Mouse (Mus musculus) frontal cortex, postnatal 14 days (tissue): ENCODE measurements at regions not wholly inside any gene's neighbourhood (a gene's known extent, or its start where the extent isn't known, plus 50 kb on each side); places are given as distances from the start of the nearest gene placed in this dataset.

Experiments used
- DNase-seq, 2 experiments: peaks; one replicate each; pipeline ENCODE4 v3.0.0; 2022; ENCODE audit warnings: low spot score in 2 of 2

DNA sequence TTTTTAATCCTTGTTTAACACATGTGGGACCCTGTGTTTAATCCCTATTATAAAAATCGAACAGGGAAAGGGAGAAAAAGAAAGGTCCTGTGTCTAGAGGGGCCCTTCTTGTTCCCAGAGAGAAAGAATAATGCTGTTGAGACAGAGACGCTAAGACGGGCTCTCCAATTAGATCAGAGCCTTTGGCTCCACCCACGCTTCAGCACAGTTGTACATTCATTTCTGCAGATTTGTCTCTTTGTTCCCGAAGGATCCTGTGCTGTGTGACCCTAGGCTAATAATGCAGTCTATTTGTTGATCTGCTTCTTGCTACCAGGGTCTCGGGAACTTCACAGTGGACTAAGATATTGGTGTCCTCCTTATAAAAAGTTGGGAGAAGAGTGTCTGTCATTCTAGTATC is 92.0 kb downstream of the Cdc5l start:
- DNase-seq: no peak

DNA sequence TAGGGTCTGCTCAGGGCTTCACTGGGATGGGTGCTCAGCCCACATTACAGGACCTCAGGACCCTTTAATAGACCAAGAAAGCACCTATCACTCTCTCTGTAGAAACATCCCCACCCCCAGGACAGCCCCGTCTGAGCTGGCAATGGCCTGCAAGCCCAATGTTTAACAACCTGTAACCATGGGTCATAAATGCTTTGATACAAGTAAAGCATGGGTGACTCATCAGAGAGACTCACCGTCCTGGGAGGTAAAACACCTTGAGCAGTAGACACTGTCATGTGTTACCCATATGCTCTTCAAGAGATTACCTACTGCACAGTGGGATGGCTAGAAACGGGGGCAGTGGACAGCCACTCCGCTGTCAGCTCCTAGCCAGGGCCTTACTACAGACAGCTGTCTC is 92.7 kb downstream of the Cdc5l start:
- no peak for DNase-seq

DNA sequence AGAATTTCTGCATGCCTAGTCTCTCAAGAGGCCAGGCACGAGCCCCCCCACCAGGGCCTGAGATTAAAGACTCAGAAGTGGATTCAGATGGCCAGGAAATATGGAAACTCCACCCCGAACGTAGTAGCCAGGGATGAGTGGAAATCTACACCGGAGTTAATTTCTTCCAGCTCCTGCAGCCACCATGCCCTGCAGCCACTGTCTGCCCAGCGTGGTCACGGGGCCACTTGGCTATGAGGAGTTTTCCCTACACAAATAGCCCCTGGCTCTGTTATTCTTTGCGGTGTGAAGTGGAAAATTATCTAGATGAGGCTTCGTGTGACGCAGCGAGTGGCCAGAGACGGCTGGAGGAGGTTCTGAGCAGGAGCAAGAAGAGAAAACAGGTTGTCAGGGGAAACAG is 94.3 kb downstream of the Cdc5l start:
- DNase-seq: no peak

DNA sequence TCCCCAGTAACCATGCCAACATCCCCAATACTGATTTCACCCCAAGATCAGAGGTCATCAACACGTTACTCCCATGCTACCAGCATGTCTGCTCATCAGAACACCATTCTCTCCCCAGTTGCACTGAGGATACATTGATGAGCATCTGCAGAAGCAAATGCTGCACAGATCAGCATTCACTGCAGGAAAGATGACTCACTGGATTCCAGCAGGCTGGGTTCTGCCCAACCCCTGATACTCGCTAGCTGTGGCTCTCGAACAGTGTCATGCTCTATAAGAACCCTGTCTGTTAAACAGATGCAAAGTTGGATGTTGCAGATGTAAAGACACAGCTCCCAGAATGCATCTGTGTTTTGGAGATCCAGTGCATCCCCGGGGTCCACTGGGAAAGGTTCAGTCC is 95.5 kb downstream of the Cdc5l start:
- DNase-seq: no peak

DNA sequence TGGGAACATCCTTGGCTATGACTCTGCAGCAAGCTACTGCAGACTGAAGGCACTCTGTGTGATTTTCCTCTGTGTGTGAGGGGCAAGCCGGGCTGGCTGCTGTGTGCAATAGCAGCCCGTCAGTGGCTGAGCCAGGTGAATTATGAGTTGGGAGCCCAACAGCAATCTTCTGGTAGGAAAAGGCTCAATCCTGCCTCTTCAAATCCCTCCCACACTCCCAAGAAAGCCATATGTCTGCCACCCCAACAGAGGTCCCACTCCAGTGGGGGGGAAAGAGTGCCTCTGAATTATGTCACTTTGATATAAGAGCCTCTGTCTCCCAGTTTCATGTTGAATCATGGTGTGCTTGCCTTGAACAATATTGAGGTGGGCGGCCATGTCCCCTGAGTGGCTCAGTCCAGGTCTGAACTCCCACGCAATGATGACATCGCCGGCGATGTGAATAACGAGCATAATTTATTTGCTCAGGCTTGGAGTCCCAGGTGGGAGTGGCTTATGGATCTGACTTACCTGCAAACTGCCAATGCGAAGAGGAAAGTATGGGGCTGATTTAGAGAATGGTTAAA is 97.9 kb downstream of the Cdc5l start:
- no peak for DNase-seq

DNA sequence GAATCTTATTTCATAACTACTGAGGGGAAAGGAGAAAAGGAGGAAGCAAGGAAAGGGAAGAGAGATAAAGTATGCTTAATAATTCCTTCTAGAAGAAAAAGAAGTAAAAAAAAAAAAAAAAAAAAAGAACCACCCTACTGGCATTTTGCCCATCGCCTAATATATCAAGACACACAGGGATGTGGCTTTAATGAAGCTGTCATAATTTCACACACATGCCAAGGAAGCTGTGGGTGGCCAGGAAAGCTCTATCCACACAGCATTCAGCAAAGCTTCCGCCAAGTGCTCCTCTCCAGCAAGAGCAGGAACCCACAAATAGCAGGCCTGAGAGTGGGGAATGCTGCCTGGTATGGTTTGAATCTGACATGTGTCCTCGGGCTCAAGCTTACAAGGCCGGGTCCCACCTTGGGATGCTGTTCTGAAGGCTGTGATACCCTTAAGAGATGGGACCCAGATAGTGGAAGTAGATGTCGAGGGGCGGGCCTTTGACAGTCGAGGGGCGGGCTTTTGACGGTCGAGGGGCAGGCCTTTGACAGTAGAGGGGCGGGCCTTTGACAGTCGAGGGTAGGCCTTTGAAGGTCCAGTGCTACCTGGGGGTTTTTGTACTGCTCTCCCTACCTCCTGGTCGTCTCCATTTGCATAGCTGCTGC is 98.7 kb downstream of the Cdc5l start:
- DNase-seq: no peak

DNA sequence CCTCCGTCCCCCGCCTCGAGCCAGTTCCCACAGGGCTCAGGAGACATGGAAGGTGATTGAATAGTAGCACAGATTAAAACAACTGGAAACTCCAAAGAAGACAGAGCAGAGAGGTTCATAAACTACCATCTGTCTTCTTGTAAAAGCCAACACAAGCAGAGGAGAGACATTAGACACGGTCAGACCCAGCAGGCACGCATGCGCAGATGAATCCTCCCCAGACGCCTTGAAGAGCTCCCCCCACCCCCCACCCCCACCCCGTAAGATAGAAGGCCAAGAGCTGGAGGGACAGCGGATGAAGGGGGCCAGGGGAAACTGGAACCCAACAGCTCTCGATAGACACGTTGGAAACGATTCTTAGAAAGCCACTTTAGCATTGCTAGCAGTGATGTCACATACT is 101.2 kb downstream of the Cdc5l start:
- DNase-seq: no peak

DNA sequence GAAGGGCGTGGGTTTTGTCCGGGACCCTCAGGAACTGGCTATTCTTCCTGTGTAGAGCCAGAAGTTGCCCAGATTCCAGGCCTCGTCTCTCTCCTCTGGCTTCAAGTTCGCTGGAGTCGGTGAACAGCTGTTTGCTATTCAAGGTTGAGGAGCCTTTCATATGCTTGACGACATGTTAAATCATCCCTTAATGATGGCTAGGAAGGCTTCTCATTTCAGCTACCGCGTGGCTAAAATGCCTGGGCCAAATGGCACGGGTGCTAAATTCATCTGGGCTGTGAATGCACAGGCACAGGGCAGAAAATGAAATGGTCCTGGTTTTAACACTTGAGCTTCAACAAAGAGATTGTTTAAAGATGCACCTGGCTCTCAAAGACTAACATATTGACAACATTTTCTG is 104.3 kb downstream of the Cdc5l start:
- no peak for DNase-seq

DNA sequence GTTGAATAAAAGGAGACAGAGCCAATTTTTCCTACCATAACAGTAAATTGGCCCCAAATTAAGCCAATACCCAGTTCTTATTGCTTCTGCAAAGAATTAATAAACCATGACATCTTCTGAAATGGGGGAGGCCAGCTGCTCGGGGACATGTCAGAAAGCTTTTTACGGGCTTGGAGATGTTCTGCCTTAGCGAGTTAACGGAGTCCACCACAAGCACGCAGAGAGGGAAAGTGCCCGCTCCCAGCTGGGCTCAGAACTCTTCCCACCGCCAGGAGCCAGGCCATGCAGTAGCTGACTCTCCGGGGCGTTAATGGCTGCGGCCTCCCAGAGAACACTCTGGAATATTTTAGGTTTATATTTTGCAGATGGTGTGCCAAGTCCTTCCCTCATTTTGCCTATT is 106.8 kb downstream of the Cdc5l start:
- no peak for DNase-seq

DNA sequence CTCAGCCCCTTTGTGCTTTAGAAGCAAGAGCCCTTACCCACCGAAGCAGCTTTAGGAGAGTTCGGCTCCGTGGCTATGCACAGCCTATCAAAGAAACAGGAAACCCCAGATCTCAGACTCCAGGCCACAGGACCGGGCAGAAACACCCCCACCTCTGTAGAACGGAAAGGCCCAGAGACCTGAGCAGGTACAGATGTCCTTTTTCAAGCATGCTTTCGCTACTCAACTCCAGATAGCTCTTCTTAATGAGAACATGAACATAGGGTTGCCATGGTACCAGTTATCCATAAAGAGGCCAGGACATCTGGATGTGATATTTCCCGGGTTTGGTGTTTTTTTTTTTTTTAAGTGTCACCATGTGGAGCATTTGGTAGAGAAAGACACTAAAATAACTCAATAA is 107.4 kb downstream of the Cdc5l start:
- DNase-seq: no peak

DNA sequence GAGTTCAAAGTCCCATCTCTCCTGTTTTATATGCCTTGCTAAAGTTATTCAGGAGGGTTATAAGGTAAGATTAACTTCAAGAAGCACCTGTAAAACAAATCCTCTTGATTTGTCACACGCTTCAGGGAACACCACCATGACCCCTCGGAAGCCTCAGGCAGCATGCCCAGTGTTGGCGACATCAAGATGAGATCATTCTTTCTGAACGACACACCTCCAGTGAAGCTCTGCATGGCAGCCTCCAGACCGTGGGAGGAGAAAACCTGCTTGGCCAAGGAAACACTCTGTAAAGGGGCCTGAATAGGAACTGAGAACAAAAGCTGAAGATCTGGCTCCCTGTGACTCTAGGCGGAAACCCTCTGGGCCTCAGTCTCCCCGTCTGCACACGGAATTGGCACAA is 110.7 kb downstream of the Cdc5l start:
- no peak for DNase-seq

DNA sequence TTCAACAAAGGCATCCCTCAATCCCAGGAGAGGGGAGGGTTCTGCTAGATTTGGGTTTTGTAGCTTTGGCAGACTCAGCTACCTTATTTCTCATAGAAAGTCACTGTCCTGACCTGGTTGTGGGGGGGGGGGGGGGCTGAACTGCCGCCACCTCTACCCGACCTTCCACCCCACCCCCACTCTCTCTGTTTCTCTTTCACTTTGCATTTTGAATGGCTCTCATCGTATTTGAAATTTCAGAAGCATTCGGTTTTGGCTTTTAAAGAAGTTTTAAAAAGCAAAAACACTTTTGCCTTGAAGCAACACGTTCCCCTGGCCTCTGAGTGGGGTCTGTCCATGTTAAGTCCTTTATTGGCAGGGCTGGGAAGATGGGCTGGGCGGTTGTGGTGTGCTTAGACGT is 113.5 kb downstream of the Cdc5l start:
- DNase-seq: no peak

DNA sequence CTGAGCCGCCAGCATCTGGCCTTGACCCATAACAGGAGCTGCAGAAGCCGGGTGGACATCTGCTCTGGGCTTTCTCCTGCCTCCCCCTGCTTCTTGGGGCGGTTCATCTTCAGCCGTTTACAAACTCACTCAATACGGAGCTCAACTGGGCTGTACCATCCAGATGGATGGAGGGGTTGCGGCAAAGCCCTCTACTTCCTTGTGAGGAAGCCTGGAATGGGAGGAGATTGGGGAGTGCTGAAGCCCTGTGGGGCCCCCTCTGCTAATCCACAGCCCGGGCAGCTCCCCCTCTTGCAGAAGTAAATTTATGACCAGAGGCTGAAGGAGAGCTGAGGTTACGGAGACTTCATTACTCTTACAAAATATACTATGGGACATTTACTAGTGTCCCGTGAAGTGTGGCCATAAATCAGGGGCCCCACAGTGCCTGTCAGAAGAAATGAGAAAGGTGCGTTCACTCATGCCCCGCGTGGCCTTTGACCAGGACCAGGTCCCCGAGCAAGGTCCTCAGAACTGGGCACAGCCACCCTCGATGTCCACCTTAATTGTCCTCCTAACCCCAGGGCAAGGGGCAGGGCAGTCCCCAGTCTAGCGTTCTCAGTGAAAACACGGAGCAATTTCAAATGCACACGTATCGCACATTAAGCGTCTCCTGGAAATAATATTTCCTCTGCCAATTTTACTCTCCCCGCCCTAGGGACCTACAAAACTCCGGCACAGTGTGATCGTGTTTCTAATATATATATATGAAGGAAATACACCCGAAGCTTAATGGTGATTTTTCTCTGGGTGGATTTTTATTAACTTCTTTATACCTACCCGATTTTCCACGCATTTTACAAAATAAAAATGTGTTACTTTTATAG is 115.1 kb downstream of the Cdc5l start:
- DNase-seq: no peak

DNA sequence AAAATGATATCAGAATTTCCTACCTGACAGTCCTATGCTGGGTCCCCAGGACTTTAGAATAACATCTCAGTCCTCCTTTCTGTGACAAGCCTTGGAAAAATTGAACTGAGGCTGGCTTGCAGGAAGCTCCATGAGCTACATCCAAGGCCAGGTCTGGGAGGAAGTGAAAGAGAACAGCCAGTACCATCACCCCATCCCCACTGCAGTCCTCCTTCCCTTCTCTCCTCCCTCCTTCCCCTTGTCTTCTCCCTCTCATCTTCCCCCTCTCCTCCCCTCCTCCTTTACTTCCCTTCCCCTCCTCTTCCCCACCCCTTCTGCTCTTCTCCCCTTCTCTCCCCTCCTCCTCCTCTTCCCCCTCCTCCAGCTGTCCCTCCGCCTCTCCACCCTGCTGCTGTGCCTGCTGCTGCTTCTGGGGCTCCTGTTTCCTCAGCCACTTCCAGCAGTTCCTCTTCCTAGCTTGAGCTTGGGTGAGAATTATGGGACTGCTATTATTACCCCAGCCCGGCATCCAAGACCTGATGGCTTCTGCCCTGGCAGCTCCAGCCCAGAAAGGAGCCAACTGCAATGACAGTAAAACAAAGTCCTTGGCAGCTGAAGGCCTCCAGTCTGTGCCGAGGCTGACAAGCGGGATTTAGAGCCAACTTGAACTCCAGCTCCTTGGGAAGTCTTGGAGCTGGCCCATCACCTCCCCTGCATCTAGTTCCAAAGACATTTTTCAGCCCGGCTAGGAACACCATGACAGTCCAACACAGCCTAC is 120.8 kb downstream of the Cdc5l start:
- DNase-seq: peak; percentile 23 to 39

DNA sequence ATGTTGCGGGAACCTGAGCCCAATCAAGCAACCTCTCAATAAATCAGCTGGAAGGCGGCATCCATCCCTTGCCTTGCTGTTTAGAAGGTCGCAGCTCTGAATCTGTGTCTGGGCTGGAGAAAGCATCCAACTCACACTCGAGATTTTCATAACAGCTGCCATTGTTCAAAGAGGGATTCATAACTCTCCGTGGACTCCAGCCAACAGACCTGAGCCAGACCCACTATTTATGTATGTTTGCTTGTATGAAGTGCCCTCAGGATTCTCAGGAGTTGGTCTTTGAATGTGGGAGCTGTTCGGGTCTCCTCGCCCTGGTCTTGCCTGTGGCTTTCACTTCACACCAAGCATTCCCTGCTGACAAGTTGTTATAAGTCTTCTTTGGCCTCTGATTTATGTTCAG is 127.0 kb downstream of the Cdc5l start:
- no peak for DNase-seq

DNA sequence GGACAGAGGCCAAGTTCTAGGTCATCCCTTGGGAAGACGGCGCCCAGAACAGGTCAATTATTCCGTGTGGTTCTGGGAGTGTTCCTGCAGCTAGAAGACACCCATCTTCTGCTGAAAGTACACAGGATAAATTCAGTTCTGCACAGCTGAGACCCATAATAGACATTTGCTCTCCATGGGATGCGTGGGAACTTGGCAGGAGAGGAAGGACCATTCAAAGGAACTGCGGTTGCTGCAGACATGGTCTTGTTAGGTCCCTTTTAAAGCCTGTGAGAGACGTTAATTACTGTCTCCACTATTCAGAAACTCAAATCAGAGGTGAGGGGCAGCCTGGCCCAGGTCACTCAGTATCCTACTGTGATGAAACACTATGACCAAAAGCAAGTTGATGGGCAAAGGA is 130.4 kb downstream of the Cdc5l start:
- DNase-seq: no peak

DNA sequence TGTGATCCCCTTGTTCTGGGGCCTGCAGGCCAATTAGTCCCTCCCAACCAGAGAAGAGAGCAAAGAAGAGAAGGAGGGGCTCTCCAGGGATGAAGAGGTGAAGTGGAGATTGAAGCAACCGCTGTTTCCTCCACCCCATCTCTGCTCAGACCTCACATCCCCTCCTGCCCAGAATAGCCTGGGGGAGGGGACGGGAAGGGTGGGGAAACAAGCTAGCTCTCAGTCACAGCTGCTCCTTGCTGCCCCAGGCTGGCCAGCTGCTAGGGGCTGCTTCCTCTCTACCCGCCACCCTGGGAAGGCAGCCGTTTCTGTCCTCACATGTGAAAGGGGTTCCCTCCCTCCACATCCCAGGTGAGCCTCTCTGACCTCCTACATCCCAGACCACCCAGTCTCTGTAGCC is 135.2 kb downstream of the Cdc5l start:
- no peak for DNase-seq

DNA sequence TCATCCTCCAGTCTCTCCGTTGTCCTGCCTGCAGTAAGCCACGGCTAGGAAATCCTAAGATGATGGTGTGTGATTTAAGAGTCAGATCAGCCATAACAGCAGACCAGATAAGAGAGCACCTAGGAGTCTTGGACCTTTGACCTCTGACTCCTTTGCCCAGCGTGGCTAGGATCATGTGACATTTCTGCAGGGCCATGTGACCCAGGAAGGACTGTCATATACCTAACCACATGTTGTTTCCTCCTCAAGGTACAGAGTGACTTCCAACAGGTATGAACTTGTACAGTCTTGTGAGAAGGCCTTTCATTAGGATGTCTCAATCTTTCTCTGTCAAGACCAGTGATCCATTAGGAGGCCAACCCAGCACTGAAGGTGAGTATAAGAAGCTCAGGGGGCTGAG is 135.7 kb downstream of the Cdc5l start:
- DNase-seq: no peak

DNA sequence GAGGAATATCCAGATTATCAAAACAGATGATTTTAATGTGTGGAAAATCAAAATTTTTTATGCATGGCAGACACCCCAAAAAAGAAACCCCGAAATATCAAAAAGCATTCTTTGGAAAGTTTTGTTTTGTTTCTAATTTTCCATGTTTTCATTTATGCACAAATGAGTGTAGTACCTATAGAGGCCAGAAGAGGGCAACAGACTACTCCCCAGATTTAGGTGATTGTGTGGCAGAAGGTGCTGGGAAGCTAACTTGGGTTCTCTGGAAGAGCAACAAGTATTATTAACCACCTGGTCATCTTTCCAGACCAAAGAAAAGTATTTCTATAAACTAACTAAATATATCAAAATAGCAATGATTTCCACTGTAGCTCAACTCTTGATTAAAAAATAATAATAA is 137.2 kb downstream of the Cdc5l start:
- no peak for DNase-seq

DNA sequence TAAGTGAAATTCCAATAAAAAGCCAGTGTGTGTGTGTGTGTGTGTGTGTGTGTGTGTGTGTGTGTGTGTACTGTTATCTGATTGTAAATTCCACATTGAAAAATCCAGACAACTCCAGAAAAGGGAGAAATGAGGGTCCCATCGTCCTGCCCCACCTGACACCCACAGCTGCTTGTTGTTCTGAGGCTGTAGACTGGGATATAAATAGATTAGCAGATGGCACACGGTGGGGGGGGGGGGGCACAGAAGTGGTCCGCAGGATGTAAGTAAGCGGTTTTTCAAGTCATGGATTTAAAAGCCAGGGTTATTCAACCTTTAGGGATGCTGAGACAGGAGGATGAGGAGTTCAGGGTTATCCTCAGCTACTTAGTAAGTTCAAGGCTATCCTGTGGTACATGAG is 138.7 kb downstream of the Cdc5l start:
- DNase-seq: no peak

DNA sequence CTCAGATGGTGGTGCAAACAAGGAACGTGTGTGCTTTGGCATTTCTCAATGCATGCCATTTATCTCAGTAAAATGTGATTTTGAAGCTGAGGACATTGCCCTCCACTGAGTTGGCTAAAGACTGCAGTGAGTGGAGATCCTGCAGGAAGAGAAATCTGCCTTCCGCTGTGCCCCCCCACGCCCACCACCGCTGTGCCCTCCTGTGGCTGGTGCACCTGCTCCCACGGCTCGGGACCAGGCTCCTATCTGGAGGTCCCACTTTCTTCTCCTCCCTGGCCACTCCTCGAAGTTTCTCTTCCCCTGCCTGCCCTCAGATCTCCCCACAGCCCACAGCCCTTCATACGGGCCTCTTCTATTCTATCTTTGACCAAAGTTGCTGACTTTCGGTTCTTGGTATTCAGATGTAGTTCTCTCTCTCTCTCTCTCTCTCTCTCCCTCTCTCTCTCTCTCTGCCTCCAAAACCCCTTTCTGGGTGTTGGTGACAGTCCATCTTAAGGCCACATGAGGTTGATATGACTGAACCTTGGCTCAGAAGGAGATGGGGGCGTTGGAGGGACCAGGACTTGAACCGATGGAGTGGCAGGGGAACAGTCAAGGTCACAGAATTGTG is 139.2 kb downstream of the Cdc5l start:
- no peak for DNase-seq

DNA sequence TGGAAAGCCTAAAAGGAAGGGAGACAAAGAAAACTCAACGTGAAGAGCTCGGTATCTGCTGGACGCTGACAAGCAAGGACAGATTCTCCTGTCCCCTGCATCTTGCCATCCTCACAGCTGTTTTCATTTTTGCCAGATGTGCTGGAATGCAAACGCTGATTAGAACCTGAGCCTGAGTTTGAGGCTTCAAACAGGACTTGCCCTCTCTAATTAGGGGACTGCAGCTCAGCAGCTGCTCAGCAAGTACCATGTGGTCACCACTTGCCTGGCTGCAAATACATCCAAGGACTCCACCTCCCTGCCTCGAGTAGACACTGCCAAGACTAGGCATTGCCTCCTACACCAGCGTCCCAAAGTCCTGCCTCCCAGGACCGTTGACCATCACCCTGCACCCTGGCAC is 140.7 kb downstream of the Cdc5l start:
- no peak for DNase-seq
